Mouse (Mus musculus) hindbrain, embryonic 15.5 days (tissue): ENCODE results near the gene Pdgfa. TPM values are rescaled to one million over a fixed set of nuclear protein-coding genes. Genes with fewer than 3 reads are reported as not detected.

Source experiments
- ATAC-seq: fragments of 200-750 bp; cut with Nextera tagmentation; 2 replicates; pipeline ENCODE4 v1.8.0; 2017; ENCODE audit warnings: low read depth, moderate number of reproducible peaks, moderate TSS enrichment; ENCODE audit not compliant: low FRiP score
- H3K27ac ChIP-seq: fragments of 300-500 bp; sonication (generic); replicated peaks from 2 replicates; pipeline ENCODE4 v1.5.1; 2015; ENCODE audit warnings: mild to moderate bottlenecking, inconsistent platforms
- H3K27me3 ChIP-seq: fragments of 300-500 bp; sonication (generic); 2 replicates; pipeline ENCODE4 v1.6.1; 2015; ENCODE audit warnings: control low read depth, inconsistent platforms
- H3K36me3 ChIP-seq: fragments of 300-500 bp; sonication (generic); 2 replicates; pipeline ENCODE4 v1.6.1; 2015; ENCODE audit warnings: control low read depth, inconsistent platforms
- H3K4me1 ChIP-seq: fragments of 300-500 bp; sonication (generic); replicated peaks from 2 replicates; pipeline ENCODE4 v1.6.1; 2015; ENCODE audit warnings: control low read depth, inconsistent platforms
- H3K4me2 ChIP-seq: fragments of 300-500 bp; sonication (generic); 2 replicates; pipeline ENCODE4 v1.6.1; 2015; ENCODE audit warnings: moderate library complexity, mild to moderate bottlenecking, inconsistent platforms
- H3K4me3 ChIP-seq: fragments of 300-500 bp; sonication (generic); 2 replicates; pipeline ENCODE4 v1.5.1; 2015; ENCODE audit warnings: mild to moderate bottlenecking, inconsistent platforms
- H3K9ac ChIP-seq: fragments of 300-500 bp; sonication (generic); 2 replicates; pipeline ENCODE4 v1.6.1; 2015; ENCODE audit warnings: inconsistent platforms
- H3K9me3 ChIP-seq: fragments of 300-500 bp; sonication (generic); 2 replicates; pipeline ENCODE4 v1.6.1; 2016; ENCODE audit warnings: control low read depth, inconsistent platforms
- WGBS: fragments of 180-500 bp; shearing (Covaris S2); methylation state at CpG from one replicate; pipeline ENCODE4 v1.1.7; 2015; 5-methylcytosine and 5-hydroxymethylcytosine counted together
- polyA plus RNA-seq: library from polyadenylated mRNA; unstranded; fragments of >200 nt; fragmentation: Nextera tagmentation; extraction: Ambion mirVana; gene quantifications from 2 replicates; pipeline ENCODE4 v1.2.1, GENCODE M21; 2015

Pdgfa gene
- 23.5 and 24.8 TPM in 2 replicates for polyA plus RNA-seq

- peaks cover 55% of the 10 kb centered on the region for H3K4me1 ChIP-seq
- 0 out of 2 replicates have a peak, but pooled peaks have one; percentile 15 for ATAC-seq
- H3K9me3 ChIP-seq = no peaks in the 10 kb centered on the region
- H3K4me3 ChIP-seq = peak within 1 kb of the TSS; percentile 75
- WGBS = 2% methylated on average over 48 of the region's 48 CpGs
- peak within 1 kb of the TSS; percentile 87 for H3K9ac ChIP-seq
- H3K27me3 ChIP-seq = peaks cover 41% of the 10 kb centered on the region
- H3K4me2 ChIP-seq = peak within 1 kb of the TSS; percentile 95
- peak within 1 kb of the TSS; percentile 91 for H3K27ac ChIP-seq
- H3K36me3 ChIP-seq = no peaks in the 10 kb centered on the region
These were observed at the start of gene Pdgfa for GRCm38 (mm10) chr5:138997171-138997788. TSS of gene Pdgfa (minus strand) at chr5:138997370.

GRCm38 (mm10) chr5:139046636-139047035 lies 49.5 kb upstream of the Pdgfa start:
- Histone ChIP-seq H3K9me3 (no peaks in the 10 kb centered on the region), H3K27me3 (no peaks in the 10 kb centered on the region), H3K36me3 (peaks cover 25% of the 10 kb centered on the region), H3K4me1 (0 out of 2 replicates have a peak, but pooled peaks cover 9% of the 10 kb centered on the region), H3K4me3 (no peak overlapping the region), H3K9ac (no peak overlapping the region), H3K27ac (no peak overlapping the region), H3K4me2 (no peak overlapping the region)
- no peak for ATAC-seq
- 72% methylated on average over 5 of the region's 5 CpGs for WGBS

GRCm38 (mm10) chr5:139043546-139043945 lies 46.4 kb upstream of the Pdgfa start:
- ATAC-seq = no peak

GRCm38 (mm10) chr5:139042299-139042698 lies 45.1 kb upstream of the Pdgfa start:
- ATAC-seq = no peak
- H3K36me3 ChIP-seq = peaks cover 13% of the 10 kb centered on the region
- 81% methylated on average over 12 of the region's 12 CpGs for WGBS
- no peak overlapping the region for H3K4me2 ChIP-seq
- H3K27ac ChIP-seq = no peak overlapping the region
- H3K4me3 ChIP-seq = no peak overlapping the region
- H3K9me3 ChIP-seq = no peaks in the 10 kb centered on the region
- no peaks in the 10 kb centered on the region for H3K27me3 ChIP-seq
- H3K4me1 ChIP-seq = no peaks in the 10 kb centered on the region
- H3K9ac ChIP-seq = no peak overlapping the region

More at GRCm38 (mm10) chr5:139043546-139043945, 46.4 kb upstream of the Pdgfa start:
- 81% methylated on average over 4 of the region's 4 CpGs for WGBS
- Histone ChIP-seq H3K27me3 (no peaks in the 10 kb centered on the region), H3K4me2 (no peak overlapping the region), H3K36me3 (peaks cover 13% of the 10 kb centered on the region), H3K9me3 (no peaks in the 10 kb centered on the region), H3K4me1 (0 out of 2 replicates have a peak, but pooled peaks cover 6% of the 10 kb centered on the region), H3K4me3 (no peak overlapping the region), H3K27ac (no peak overlapping the region), H3K9ac (no peak overlapping the region)

GRCm38 (mm10) chr5:139035171-139035570 lies 38.0 kb upstream of the Pdgfa start:
- H3K27ac ChIP-seq = no peak overlapping the region
- WGBS = 80% methylated on average over 2 of the region's 2 CpGs
- H3K4me1 ChIP-seq = peaks cover 17% of the 10 kb centered on the region

GRCm38 (mm10) chr5:139034746-139035145 lies 37.6 kb upstream of the Pdgfa start:
- no peak overlapping the region for H3K27ac ChIP-seq
- H3K4me1 ChIP-seq = peaks cover 17% of the 10 kb centered on the region
- no peak overlapping the region for H3K4me3 ChIP-seq
- H3K36me3 ChIP-seq = peaks cover 9% of the 10 kb centered on the region; the same call in 1 of the 2 replicates
- no peak overlapping the region for H3K4me2 ChIP-seq
- ATAC-seq = no peak
- H3K27me3 ChIP-seq = no peaks in the 10 kb centered on the region
- H3K9me3 ChIP-seq = no peaks in the 10 kb centered on the region
- WGBS = 53% methylated on average over 6 of the region's 6 CpGs
- no peak overlapping the region for H3K9ac ChIP-seq

More at GRCm38 (mm10) chr5:139035171-139035570, 38.0 kb upstream of the Pdgfa start:
- no peak overlapping the region for H3K9ac ChIP-seq
- no peaks in the 10 kb centered on the region for H3K27me3 ChIP-seq
- peaks cover 9% of the 10 kb centered on the region; the same call in 1 of the 2 replicates for H3K36me3 ChIP-seq
- no peak for ATAC-seq
- H3K9me3 ChIP-seq = no peaks in the 10 kb centered on the region
- H3K4me2 ChIP-seq = no peak overlapping the region
- H3K4me3 ChIP-seq = no peak overlapping the region

GRCm38 (mm10) chr5:139033406-139034317 lies 36.5 kb upstream of the Pdgfa start:
- peaks cover 17% of the 10 kb centered on the region for H3K4me1 ChIP-seq
- no peaks in the 10 kb centered on the region for H3K9me3 ChIP-seq
- peaks cover 9% of the 10 kb centered on the region; the same call in 1 of the 2 replicates for H3K36me3 ChIP-seq
- 42% methylated on average over 14 of the region's 14 CpGs for WGBS
- H3K27me3 ChIP-seq = no peaks in the 10 kb centered on the region
- H3K9ac ChIP-seq = no peak overlapping the region
- no peak overlapping the region for H3K4me2 ChIP-seq
- H3K4me3 ChIP-seq = no peak overlapping the region
- H3K27ac ChIP-seq = peak overlapping the region; percentile 70
- peak; percentile 40; the same call in 1 of the 2 replicates for ATAC-seq

- peak overlapping the region; percentile 54 for H3K27ac ChIP-seq
- no peak overlapping the region for H3K4me2 ChIP-seq
- no peaks in the 10 kb centered on the region for H3K27me3 ChIP-seq
- H3K9ac ChIP-seq = no peak overlapping the region
- ATAC-seq = 0 out of 2 replicates have a peak, but pooled peaks have one; percentile 25
- WGBS = 13% methylated on average over 15 of the region's 15 CpGs
- H3K4me1 ChIP-seq = peaks cover 9% of the 10 kb centered on the region; the same call in 1 of the 2 replicates
- H3K36me3 ChIP-seq = no peaks in the 10 kb centered on the region
- no peak overlapping the region for H3K4me3 ChIP-seq
- H3K9me3 ChIP-seq = no peaks in the 10 kb centered on the region
These were observed 30.4 kb upstream of the Pdgfa start for GRCm38 (mm10) chr5:139027603-139028002.

GRCm38 (mm10) chr5:139024351-139025105 lies 27.4 kb upstream of the Pdgfa start:
- WGBS = 83% methylated on average over 12 of the region's 12 CpGs
- H3K4me3 ChIP-seq = no peak overlapping the region
- no peak overlapping the region for H3K27ac ChIP-seq
- H3K9ac ChIP-seq = no peak overlapping the region
- H3K9me3 ChIP-seq = no peaks in the 10 kb centered on the region
- peaks cover 9% of the 10 kb centered on the region; the same call in 1 of the 2 replicates for H3K4me1 ChIP-seq
- no peaks in the 10 kb centered on the region for H3K27me3 ChIP-seq
- H3K36me3 ChIP-seq = no peaks in the 10 kb centered on the region
- H3K4me2 ChIP-seq = no peak overlapping the region
- no peak for ATAC-seq

- no peak overlapping the region for H3K4me2 ChIP-seq
- peaks cover 18% of the 10 kb centered on the region for H3K36me3 ChIP-seq
- no peak overlapping the region for H3K4me3 ChIP-seq
- no peak overlapping the region for H3K27ac ChIP-seq
- WGBS = 73% methylated on average over 6 of the region's 6 CpGs
- no peak overlapping the region for H3K9ac ChIP-seq
- ATAC-seq = no peak
- no peaks in the 10 kb centered on the region for H3K4me1 ChIP-seq
- H3K9me3 ChIP-seq = no peaks in the 10 kb centered on the region
- H3K27me3 ChIP-seq = no peaks in the 10 kb centered on the region
These were observed 23.4 kb upstream of the Pdgfa start for GRCm38 (mm10) chr5:139020595-139020994.

DNA sequence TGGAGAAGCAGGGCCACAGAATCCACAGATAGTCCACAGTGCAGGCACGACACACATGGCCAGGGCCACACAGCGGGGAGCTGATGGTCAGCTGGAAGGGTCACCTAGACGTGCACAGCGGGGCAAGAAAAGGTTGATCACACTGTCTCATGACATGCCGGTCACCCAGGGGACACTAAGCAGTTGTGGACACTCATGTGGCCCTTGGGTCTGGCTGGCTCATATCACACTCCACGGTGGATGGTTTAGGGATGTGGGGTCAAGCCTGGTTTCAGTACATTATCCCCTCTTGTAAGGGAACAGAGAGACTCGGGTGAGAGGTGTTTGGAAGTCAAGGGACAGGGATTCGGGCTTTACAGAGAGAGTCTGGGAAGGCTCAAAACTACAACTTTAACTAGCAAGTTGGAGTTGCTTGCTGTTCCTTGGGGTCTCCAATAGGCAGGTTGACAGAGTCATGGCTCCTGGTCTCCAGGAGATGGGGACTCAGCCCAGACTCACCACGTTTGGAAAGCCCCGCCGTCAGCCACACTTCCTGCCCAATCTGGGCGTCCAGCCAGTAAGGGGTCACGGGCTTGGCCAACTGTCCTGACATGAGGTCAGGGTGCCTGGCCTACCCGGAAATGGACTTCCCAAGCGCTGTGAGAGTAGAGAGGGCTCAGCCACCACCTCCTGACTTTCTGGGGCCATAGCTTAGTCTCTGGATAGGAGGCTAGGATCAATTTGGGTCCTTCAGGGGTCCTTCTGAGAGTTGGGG lies 20.4 kb upstream of the Pdgfa start:
- ATAC-seq = no peak
- H3K9ac ChIP-seq = no peak overlapping the region
- H3K4me3 ChIP-seq = no peak overlapping the region
- H3K27ac ChIP-seq = no peak overlapping the region
- H3K27me3 ChIP-seq = no peaks in the 10 kb centered on the region
- no peaks in the 10 kb centered on the region for H3K4me1 ChIP-seq
- 79% methylated on average over 15 of the region's 15 CpGs for WGBS
- H3K4me2 ChIP-seq = no peak overlapping the region
- H3K9me3 ChIP-seq = no peaks in the 10 kb centered on the region
- H3K36me3 ChIP-seq = peaks cover 18% of the 10 kb centered on the region
